Mouse (Mus musculus): ENCODE measurements around the gene Tdo2. TPM values are rescaled to one million over a fixed set of nuclear protein-coding genes. Genes with fewer than 3 reads are reported as not detected.

Tdo2 gene
- total RNA-seq, 2 experiments from 2014 or later = 15.9 to 16.1 TPM

- DNase-seq (ENCODE audit: low spot score in 2 of 2) = no peak
- TF ChIP-seq CTCF (conservative IDR thresholded peaks at IDR 0.05) = no peak
These were observed 6.0 kb upstream of the Tdo2 start, which contains the start of gene Asic5 for GRCm38 (mm10) chr3:81981990-81982389. TSS of gene Asic5 (plus strand) at chr3:81982290.

GRCm38 (mm10) chr3:81981576-81981975 is 5.6 kb upstream of the Tdo2 start:
- Histone ChIP-seq H3K4me3 (no peak overlapping the region), H3K27ac (peak overlapping the region; percentile 78)
- no peak for TF ChIP-seq CTCF (conservative IDR thresholded peaks at IDR 0.05)
- no peak for DNase-seq (ENCODE audit: low spot score in 2 of 2)

More at GRCm38 (mm10) chr3:81981990-81982389, 6.0 kb upstream of the Tdo2 start, which contains the start of gene Asic5:
- no peak within 1 kb of the TSS for H3K4me3 ChIP-seq
- H3K27ac ChIP-seq = peak within 1 kb of the TSS; percentile 78

- TF ChIP-seq CTCF (conservative IDR thresholded peaks at IDR 0.05) = no peak
- DNase-seq (ENCODE audit: low spot score in 2 of 2) = peak; percentile 42 to 55
- peak overlapping the region; percentile 68; the same call in 1 of the 2 replicates for H3K27ac ChIP-seq
- H3K4me3 ChIP-seq = peak overlapping the region; percentile 17; the same call in 1 of the 2 replicates
These were observed 395 bp downstream of the Tdo2 start for GRCm38 (mm10) chr3:81975607-81976006.

- H3K4me3 ChIP-seq = no peak overlapping the region
- peak overlapping the region; percentile 76 for H3K27ac ChIP-seq
- TF ChIP-seq CTCF (conservative IDR thresholded peaks at IDR 0.05) = no peak
- peak in 1 of 2 experiments; percentile 35 for DNase-seq (ENCODE audit: low spot score in 2 of 2)
These were observed 11.4 kb downstream of the Tdo2 start for GRCm38 (mm10) chr3:81964596-81964995.

- no peak for DNase-seq (ENCODE audit: low spot score in 2 of 2)
- Histone ChIP-seq H3K27ac (peak overlapping the region; percentile 76), H3K4me3 (no peak overlapping the region)
- TF ChIP-seq CTCF (conservative IDR thresholded peaks at IDR 0.05) = 0 out of 2 replicates have a peak, but pooled peaks have one; percentile 14
These were observed 12.2 kb downstream of the Tdo2 start for GRCm38 (mm10) chr3:81963768-81964167.

- H3K4me3 ChIP-seq = no peak overlapping the region
- no peak for DNase-seq (ENCODE audit: low spot score in 2 of 2)
- TF ChIP-seq CTCF (conservative IDR thresholded peaks at IDR 0.05) = no peak
These were observed 14.7 kb downstream of the Tdo2 start for GRCm38 (mm10) chr3:81961336-81961735.

GRCm38 (mm10) chr3:81957484-81957883 is 18.5 kb downstream of the Tdo2 start:
- Histone ChIP-seq H3K4me3 (no peak overlapping the region), H3K27ac (no peak overlapping the region)
- TF ChIP-seq CTCF (conservative IDR thresholded peaks at IDR 0.05) = no peak
- no peak for DNase-seq (ENCODE audit: low spot score in 2 of 2)

More at GRCm38 (mm10) chr3:81961336-81961735, 14.7 kb downstream of the Tdo2 start:
- no peak overlapping the region for H3K27ac ChIP-seq

GRCm38 (mm10) chr3:81951785-81952184 is 24.2 kb downstream of the Tdo2 start:
- no peak overlapping the region for H3K27ac ChIP-seq
- no peak overlapping the region for H3K4me3 ChIP-seq
- no peak for TF ChIP-seq CTCF (conservative IDR thresholded peaks at IDR 0.05)
- DNase-seq (ENCODE audit: low spot score in 2 of 2) = no peak

GRCm38 (mm10) chr3:81949048-81949447 is 27.0 kb downstream of the Tdo2 start:
- TF ChIP-seq CTCF (conservative IDR thresholded peaks at IDR 0.05) = no peak
- no peak for DNase-seq (ENCODE audit: low spot score in 2 of 2)
- no peak overlapping the region for H3K4me3 ChIP-seq
- H3K27ac ChIP-seq = no peak overlapping the region

GRCm38 (mm10) chr3:81944851-81945393 is 31.1 kb downstream of the Tdo2 start:
- Histone ChIP-seq H3K4me3 (no peak overlapping the region), H3K27ac (no peak overlapping the region)
- no peak for DNase-seq (ENCODE audit: low spot score in 2 of 2)
- TF ChIP-seq CTCF (conservative IDR thresholded peaks at IDR 0.05) = no peak

GRCm38 (mm10) chr3:81943097-81943496 is 32.9 kb downstream of the Tdo2 start:
- no peak for TF ChIP-seq CTCF (conservative IDR thresholded peaks at IDR 0.05)
- DNase-seq (ENCODE audit: low spot score in 2 of 2) = peak in 1 of 2 experiments; percentile 29
- peak overlapping the region; percentile 48 for H3K27ac ChIP-seq

GRCm38 (mm10) chr3:81942341-81942740 is 33.7 kb downstream of the Tdo2 start:
- Histone ChIP-seq H3K27ac (peak overlapping the region; percentile 48), H3K4me3 (no peak overlapping the region)
- no peak for TF ChIP-seq CTCF (conservative IDR thresholded peaks at IDR 0.05)
- DNase-seq (ENCODE audit: low spot score in 2 of 2) = no peak

More at GRCm38 (mm10) chr3:81943097-81943496, 32.9 kb downstream of the Tdo2 start:
- H3K4me3 ChIP-seq = no peak overlapping the region

- Histone ChIP-seq H3K4me3 (no peak overlapping the region), H3K27ac (peak overlapping the region; percentile 19; the same call in 1 of the 2 replicates)
- no peak for DNase-seq (ENCODE audit: low spot score in 2 of 2)
- no peak for TF ChIP-seq CTCF (conservative IDR thresholded peaks at IDR 0.05)
These were observed 37.1 kb downstream of the Tdo2 start for GRCm38 (mm10) chr3:81938924-81939323.

- no peak for DNase-seq (ENCODE audit: low spot score in 2 of 2)
- no peak for TF ChIP-seq CTCF (conservative IDR thresholded peaks at IDR 0.05)
- Histone ChIP-seq H3K4me3 (peak overlapping the region; percentile 92; the same call in 1 of the 2 replicates), H3K27ac (peak overlapping the region; percentile 99)
These were observed 42.7 kb downstream of the Tdo2 start for GRCm38 (mm10) chr3:81933348-81933747.
